Mouse (Mus musculus): ENCODE results near the gene Etl4.

DNA sequence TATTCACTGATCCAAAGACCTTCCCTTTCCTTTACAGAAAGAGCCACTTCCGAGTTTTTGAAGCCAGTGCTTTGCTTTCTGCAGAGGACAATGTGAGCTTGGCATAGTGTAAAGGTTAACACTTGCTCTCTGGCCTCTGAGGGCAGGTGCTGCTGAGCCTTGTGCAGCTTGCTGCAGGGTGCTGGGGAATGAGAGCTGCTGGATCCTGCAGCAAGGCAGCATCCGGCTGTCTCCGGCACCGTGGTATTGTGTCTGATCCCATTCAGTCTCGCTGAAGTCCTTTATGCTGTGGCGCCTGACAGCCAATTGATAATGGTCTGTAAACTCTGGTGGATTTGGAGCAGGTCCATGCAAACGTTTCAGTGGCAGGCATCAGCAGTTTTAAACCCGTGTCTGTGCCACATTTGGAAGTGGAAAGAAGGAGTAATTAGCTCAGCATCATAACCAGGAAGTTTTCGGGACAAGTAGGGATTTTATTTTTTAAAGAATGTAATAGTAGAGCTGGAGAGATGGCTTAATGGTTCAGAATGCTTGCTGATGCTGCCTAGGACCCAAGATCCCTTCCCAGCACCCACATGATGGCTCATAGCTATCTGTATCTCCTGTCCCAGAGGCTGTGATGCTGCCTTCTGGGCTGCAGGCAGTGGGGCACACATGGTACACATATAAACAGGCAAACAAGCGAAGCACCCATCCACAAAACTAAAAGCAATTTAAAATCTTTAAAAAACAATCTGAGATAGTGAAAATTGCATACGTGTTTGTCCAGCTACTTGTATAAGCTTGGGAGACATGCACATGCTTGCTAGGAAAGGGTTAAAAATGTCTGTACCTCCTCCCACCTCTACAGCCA is 637.1 kb downstream of the Etl4 start:
- TF ChIP-seq CTCF (IDR thresholded peaks at IDR 0.05 in 2 of 3, conservative IDR thresholded peaks at IDR 0.05 in 1 of 3; ENCODE audit: control insufficient read depth in 1 of 3, insufficient read depth in 1 of 3, low read depth in 2 of 3, low read length in 3 of 3, poor library complexity in 1 of 3, severe bottlenecking in 1 of 3) = no peak
- TF ChIP-seq POLR2A (IDR thresholded peaks at IDR 0.05; ENCODE audit: control insufficient read depth in 1 of 2, insufficient read depth in 1 of 2, low read depth in 1 of 2, low read length in 2 of 2, poor library complexity in 1 of 2) = no peak
- TF ChIP-seq ZC3H11A (IDR thresholded peaks at IDR 0.05; ENCODE audit: low read depth, low read length) = no peak
- TF ChIP-seq MAZ (IDR thresholded peaks at IDR 0.05; ENCODE audit: low read depth, low read length) = no peak
- TF ChIP-seq ZKSCAN1 (IDR thresholded peaks at IDR 0.05; ENCODE audit: low read depth, low read length) = no peak
